Mouse (Mus musculus): Measurements from ENCODE around the gene Sec14l1. TPM values are rescaled to one million over a fixed set of nuclear protein-coding genes. Genes with fewer than 3 reads are reported as not detected.

Gene Sec14l1
- polyA plus RNA-seq, 1 experiment, result 123 TPM

DNA sequence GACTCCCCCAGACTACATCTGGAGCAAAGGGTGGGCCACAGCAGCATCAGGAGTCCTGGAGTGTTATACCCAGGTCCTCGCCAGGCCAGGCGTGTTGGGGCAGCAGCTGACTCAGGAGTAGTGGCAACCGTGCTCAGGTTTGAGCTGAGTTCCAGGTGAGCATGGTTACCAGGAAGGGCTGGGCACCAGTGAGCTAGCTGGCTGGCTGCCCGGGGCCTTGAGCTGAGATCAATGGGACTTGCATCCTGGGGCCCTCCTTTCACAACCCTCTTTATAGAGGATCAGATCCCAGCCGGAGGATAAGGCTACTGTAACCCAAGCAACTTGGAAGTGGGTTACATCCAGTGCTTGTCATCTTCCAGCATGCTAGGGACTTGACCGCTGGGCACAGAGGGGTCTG lies 90.1 kb downstream of the Sec14l1 start:
- no peak for DNase-seq
- TF ChIP-seq CTCF (IDR thresholded peaks at IDR 0.05; ENCODE audit: insufficient read depth, low read length), result no peak
- TF ChIP-seq POLR2A (IDR thresholded peaks at IDR 0.05; ENCODE audit: borderline replicate concordance, extremely low read depth, low read depth, low read length), result no peak
- 73% methylated on average over 6 of the region's 6 CpGs for WGBS
- no peak overlapping the region for H3K4me3 ChIP-seq (replicated peaks; ENCODE audit: extremely low read depth, low read depth, low read length)
- no peaks in the 10 kb centered on the region for H3K4me1 ChIP-seq (ENCODE audit: control insufficient read depth, insufficient read depth, low read length)

DNA sequence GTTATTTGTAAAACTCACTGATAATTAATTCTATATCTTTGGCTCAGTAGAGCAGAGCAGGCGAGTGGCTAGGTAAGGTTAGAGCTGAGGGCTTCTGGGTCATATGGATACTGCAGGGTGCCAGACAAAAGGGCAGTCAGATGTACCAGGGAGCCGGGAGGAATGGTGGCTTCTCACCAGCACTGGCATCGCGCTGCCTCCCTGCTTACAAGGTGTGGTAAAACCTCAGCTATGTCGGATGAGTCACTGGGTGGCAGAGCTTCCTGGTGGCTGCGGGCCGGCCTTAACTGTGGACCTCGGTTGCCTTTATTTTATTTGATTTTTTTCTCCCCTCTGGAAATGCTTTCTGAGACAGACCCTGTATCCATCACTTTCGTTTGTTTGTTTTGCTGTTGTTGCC lies 90.5 kb downstream of the Sec14l1 start:
- 76% methylated on average over 9 of the region's 9 CpGs for WGBS
- TF ChIP-seq CTCF (IDR thresholded peaks at IDR 0.05; ENCODE audit: insufficient read depth, low read length), result no peak
- TF ChIP-seq POLR2A (IDR thresholded peaks at IDR 0.05; ENCODE audit: borderline replicate concordance, extremely low read depth, low read depth, low read length), result no peak
- Histone ChIP-seq H3K4me3 (replicated peaks; ENCODE audit: extremely low read depth, low read depth, low read length) (no peak overlapping the region), H3K4me1 (ENCODE audit: control insufficient read depth, insufficient read depth, low read length) (no peaks in the 10 kb centered on the region)
- DNase-seq, result no peak

DNA sequence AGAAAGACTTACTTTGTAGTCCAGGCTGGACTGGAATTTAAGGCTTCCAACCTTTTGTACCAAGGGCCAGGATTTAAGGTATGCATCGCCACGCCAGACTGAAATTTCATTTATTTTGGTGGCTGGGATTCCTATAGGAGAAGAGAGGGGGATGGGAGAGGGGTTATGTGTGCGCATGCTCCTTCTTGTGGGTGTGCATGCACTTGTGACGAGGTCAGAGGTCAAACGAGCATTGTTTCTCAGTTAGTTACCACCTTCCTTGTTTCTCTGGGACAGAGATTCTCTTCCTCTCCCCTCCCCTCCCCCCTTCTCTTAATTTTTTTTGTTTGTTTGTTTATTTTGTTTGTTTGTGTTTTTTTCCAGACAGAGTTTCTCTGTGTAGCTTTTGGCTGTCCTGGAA lies 92.5 kb downstream of the Sec14l1 start:
- no peak for DNase-seq
- TF ChIP-seq CTCF (IDR thresholded peaks at IDR 0.05; ENCODE audit: insufficient read depth, low read length), result no peak
- TF ChIP-seq POLR2A (IDR thresholded peaks at IDR 0.05; ENCODE audit: borderline replicate concordance, extremely low read depth, low read depth, low read length), result no peak
- Histone ChIP-seq H3K4me1 (ENCODE audit: control insufficient read depth, insufficient read depth, low read length) (no peaks in the 10 kb centered on the region), H3K4me3 (replicated peaks; ENCODE audit: extremely low read depth, low read depth, low read length) (no peak overlapping the region)
- 80% methylated on average over 5 of the region's 5 CpGs for WGBS

GRCm38 (mm10) chr11:117208151-117208673 lies 93.2 kb downstream of the Sec14l1 start:
- no peak for DNase-seq
- no peaks in the 10 kb centered on the region for H3K4me1 ChIP-seq (ENCODE audit: control insufficient read depth, insufficient read depth, low read length)
- no peak overlapping the region for H3K4me3 ChIP-seq (replicated peaks; ENCODE audit: extremely low read depth, low read depth, low read length)
- no peak for TF ChIP-seq CTCF (IDR thresholded peaks at IDR 0.05; ENCODE audit: insufficient read depth, low read length)
- TF ChIP-seq POLR2A (IDR thresholded peaks at IDR 0.05; ENCODE audit: borderline replicate concordance, extremely low read depth, low read depth, low read length), result no peak
- WGBS, result 88% methylated on average over 8 of the region's 8 CpGs

Other genes with a start within 250 kb of the Sec14l1 start
- gene Mgat5b, start 196.3 kb upstream of the Sec14l1 start, polyA plus RNA-seq (2012; rRNA removed), result 0.13 and 0.43 TPM in 2 replicates
- 35.1 and 41.4 TPM in 2 replicates for gene Sept9, start 84.5 kb downstream of the Sec14l1 start, polyA plus RNA-seq (2012; rRNA removed)

Measured in lung, adult 2 months (tissue).